Mouse (Mus musculus) kidney, adult 2 months (tissue): Measurements from ENCODE around the gene Gm4787.

Source experiments
- CTCF ChIP-seq: fragments of 200-500 bp; conservative IDR thresholded peaks from 2 replicates; pipeline ENCODE4 v1.5.1; 2011; ENCODE audit warnings: low read depth, mild to moderate bottlenecking, control low read depth, low read length, moderate library complexity, mixed read lengths; ENCODE audit not compliant: insufficient read depth, insufficient read length
- POLR2A ChIP-seq: fragments of 200-500 bp; IDR thresholded peaks from one replicate; pipeline ENCODE4 v1.6.1; 2011; ENCODE audit warnings: low read depth, low read length, control low read depth

- no peak for TF ChIP-seq CTCF
- no peak for TF ChIP-seq POLR2A
Measured at GRCm38 (mm10) chr12:81413211-81413610, 33.9 kb upstream of the Gm4787 start.
